Mouse (Mus musculus): ENCODE data around the gene Gm21969.

DNA sequence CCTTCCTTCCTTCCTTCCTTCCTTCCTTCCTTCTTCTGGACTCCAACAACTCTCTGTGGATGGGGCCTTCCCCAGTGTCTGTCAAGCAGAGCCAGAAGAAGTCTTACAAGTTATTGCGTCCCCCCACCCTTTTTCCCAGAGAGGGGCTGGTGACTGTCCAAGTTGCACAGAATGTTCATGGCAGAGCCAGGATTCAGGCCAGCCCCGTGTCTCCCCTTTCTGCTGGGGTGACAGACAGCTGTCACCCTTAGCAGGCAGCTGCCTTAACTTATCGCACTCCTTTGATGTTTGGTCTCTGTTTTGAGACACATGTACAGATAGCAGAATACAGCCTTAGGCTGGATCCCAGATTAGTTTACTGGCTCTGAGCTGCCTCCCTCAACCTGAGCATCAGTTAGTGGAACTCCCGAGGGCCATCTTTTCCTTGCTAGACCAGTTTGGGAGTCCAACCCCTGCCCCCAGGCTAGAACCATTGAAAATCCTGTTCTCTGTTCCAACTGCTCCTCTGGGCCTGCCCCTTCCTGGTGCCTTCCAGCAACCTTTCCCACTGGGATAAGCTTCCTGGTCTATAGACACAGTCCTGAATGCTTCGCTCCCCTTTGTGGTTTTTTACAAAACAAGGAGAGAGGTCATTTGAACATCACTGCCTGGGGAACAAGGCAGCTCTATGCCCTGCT is 13.5 kb upstream of the Gm21969 start:
- TF ChIP-seq CTCF (IDR thresholded peaks at IDR 0.05; ENCODE audit: extremely low read depth, insufficient read length, insufficient replicate concordance, low read depth, low read length) (no peak), POLR2A (IDR thresholded peaks at IDR 0.05; ENCODE audit: low read depth, low read length) (no peak)

All from small intestine, adult 2 months (tissue).